Mouse (Mus musculus) mouse trophoblast stem cell (cell line): ENCODE data around the gene Hddc3.
"Not testable (repeated sequence)": the region's sequence is repeated elsewhere in the genome, so short reads cannot be mapped to it uniquely, and the experiment has no call there.

Experiments used
- in situ Hi-C, 2 experiments: fragments of 300-500 bp; cut with MseI, MboI; formaldehyde crosslinking; loops; 2 replicates in 1 of 2; 3 replicates in 1 of 2; pipeline ENCODE4 v1.15.1; 2025

Gene Hddc3

DNA sequence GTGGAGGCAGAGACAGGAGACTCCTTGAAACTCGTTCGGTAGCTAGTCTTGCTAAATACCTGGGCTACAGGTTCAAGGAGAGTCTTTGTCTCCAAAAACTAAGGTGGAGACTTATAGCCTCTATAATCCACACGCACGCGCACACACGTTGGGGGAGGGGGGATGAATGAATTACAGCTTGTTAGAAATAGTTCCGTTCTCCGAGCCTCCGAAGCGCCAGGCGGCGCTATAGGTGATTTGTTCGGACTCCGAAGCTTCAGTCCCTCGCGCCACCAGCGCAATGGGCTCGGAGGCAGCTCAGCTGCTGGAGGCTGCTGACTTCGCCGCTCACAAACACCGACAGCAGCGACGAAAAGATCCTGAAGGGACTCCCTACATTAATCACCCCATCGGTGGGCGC lies at the start of gene Hddc3:
Hddc3 (plus strand) TSS at position 247 of the 400 bp plus-strand sequence.
- in situ Hi-C loops, result loop anchor here (5.0 kb wide), 1 partner anchor 34 kb away; no protein-coding TSS in a partner anchor

DNA sequence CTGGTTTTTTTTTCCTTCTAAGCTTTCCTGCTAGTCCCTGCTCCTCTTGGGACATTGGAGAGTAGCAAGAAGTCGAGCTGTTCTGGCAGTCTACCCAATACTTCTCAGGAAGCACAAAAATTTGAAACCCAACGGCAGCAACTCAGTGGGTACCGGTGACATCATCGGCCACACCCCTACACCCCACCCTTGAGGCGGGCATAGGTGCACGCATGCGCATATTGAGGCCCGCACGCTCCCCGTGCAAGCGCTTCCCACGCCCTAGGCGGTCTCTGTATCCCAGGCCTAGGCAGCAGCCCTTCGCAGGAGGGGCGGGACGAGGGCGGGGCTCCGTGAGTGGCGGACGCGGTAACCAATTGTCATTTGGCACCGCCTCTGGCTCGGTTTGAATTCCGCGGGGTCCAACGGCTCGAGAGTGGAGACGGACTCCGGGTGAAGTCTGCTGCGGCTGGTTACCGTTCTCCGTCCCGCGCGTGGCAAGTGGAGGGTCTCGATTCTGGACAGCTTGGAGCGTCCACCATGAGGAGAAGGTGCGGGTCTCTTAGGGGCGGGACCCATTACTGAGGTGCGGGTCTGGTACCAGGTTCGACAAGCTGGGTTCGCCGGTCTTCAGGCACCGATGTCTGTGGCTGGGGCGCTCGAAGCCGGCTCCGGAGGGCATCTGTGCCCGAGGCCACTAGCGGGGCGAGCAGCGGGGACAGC lies 48.7 kb upstream of the Hddc3 start, which contains the start of gene Prc1:
Prc1 (plus strand) TSS at position 389 of the 702 bp plus-strand sequence.
- in situ Hi-C loops, result no loop called here

DNA sequence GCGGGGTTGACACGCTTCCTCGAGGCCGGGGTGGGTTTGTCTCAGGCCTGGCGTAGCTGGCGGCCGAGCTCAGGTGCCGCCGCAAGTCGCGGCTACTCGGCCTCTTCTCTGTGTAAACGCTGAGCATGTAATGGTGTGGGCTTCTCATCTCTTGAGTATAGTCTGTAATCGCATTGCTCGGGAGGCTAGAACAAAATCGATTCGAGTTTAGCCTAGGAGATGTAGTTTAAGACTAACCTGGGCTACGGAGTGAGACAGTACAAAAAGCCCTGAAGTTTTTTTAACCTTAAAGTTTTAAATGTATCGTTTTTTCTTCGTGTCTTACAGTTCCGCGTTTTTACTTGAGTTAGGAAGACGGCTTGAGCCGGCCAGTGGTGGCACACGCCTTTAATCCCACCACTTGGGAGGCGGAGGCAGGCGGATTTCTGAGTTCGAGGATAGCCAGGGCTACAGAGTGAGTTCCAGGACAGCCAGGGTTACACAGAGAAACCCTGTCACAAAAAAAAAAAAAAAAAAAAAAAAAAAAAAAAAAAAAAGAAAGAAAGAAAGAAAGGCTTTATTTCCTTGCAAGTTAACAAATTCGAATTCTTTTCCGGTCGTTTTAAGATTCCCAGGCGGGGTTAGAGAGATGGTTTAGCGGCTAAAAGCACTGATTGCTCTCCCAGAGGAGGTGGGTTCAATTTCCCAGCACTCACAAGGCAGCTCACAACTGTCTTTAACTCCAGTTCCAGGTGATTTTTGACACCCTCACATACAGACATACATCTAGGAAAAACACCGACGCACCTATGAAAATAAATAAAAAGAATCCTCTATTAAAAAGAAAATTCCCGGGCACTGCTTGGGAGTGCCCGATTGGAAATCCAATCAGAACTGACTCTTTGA lies 47.9 kb upstream of the Hddc3 start:
- in situ Hi-C loops, result no loop called here

DNA sequence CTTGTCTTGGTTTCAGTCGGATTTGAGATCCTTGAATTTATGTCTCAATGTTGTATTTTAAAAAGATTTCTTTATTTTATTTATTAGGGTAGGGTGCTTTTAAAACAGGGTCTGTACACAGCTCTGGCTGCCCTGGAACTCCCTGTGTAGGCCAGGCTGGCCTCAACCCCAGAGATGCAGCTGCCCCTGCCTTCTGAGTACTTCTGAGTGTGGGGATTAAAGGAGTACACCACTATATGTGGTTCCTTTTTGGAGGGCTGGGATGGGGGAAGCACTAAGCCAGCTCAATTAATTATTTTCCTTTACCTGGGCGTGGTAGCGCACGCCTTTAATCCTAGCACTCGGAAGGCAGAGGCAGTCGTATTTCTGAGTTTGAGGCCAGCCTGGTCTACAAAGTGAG lies 46.4 kb upstream of the Hddc3 start:
- in situ Hi-C loops, result no loop called here

DNA sequence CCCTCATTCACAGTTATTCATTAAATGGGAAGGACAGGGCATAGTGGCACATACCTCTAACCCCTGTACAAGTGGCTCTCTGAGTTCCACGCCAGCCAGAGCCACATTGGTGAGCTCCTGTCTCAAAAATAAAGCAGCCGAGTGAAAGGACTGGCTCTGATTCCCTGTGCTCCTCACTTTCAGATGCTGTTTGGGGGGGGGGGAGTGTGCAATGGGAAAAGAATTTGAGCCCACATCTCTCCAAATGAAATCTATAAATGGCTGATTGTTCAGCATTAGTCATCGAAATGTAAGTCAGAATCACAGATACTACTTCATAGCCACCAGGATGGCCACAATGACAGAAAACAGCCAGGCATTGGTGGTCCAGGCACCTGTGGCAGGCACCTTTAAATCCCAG lies 45.9 kb upstream of the Hddc3 start:
- in situ Hi-C loops, result no loop called here

DNA sequence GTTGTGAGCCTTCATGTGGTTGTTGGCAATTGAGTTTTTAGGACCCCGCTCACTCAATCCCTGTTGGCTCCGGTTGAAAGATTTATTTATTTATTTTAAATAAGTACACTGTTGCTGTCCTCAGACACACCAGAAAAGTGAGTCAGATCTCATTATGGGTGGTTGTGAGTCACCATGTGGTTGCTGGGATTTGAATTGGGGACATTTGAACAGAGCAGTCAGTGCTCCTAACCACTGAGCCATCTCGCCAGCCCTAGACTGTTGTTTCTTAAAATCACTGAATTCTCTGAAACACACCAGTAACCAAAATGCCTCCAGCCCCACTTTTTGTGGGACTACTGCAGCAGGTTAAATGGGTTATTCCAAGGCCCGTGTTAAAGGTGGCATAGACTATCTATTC lies 44.1 kb upstream of the Hddc3 start:
- in situ Hi-C loops, result no loop called here

- in situ Hi-C loops, result no loop called here
These were observed 43.3 kb upstream of the Hddc3 start for GRCm38 (mm10) chr7:80299568-80299967.

DNA sequence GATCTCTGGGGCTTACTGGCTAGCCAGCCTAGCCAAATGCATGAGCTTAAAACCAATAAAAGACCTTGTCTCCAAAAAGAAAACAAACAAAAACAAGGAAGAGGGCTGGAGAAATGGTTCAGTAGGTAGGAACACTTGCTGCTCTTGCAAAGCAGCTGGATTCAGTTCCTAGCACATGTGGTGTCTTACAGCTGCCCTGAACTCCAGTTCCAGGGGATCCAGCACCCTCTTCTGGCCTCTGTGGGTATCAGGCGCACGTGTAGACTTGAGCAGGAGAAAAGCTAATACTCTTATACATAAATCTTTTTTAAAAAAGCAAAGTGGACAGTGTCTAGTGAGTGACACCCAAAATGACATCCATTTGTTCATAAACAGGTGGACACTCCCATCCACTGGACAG lies 41.4 kb upstream of the Hddc3 start:
- in situ Hi-C loops, result no loop called here

DNA sequence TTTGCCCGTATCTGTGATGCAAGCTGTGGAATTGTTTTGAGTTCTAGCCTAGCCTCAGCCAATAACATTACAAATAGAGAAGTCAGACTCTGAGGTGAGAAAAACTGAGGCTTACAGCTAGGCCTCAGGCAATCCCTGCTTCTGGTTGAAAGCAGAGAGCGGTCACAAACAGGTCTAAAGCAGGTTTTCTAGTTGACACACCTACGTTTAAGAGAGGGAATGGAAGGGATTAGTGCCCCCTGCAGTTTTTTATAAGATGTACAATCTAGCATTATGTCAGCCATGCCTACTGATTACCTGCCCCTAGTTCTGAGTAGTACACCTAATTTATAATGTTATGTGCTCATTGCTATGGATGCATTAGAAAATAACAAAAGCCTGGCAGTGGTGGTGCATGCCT lies 35.1 kb upstream of the Hddc3 start:
- in situ Hi-C loops, result no loop called here

DNA sequence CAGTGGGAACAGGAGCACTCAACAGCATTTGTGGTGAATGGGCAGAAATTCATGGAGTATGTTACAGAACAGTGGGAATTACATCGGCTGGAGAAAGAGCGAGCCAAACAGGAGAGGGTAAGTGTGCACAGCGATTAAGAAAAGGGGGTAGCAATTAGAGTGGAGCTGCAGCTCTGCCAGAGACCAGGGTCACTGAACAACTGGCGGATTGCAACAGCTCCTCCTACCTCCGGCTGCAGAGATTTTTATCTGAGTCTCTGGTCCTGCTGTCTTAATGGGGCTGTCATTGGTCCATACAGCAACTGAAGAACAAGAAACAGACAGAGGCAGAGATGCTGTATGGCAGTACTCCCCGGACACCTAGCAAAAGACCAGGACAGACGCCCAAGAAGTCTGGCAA lies 32.1 kb upstream of the Hddc3 start:
- in situ Hi-C loops, result no loop called here

DNA sequence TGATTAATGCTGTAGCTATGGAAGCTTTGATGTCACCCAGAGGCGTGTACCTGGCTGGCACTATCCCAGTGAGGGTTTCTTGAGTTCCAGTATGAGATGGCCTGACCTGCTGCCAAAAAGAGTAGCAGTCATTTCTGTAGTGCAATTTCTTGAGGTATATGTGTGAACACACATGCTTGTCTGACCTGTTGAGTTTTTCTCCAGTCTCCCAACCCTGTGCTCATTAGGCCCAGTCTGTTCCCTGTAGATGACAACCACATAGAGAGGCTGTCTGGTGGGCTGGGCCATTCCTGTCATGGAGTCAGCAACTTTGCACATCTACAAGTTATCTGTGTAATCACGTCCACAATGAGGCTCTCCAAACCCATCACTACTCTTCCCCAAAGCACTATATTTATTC lies 27.2 kb upstream of the Hddc3 start:
- in situ Hi-C loops, result no loop called here

GRCm38 (mm10) chr7:80317439-80318115 lies 25.3 kb upstream of the Hddc3 start:
- in situ Hi-C loops, result no loop called here

DNA sequence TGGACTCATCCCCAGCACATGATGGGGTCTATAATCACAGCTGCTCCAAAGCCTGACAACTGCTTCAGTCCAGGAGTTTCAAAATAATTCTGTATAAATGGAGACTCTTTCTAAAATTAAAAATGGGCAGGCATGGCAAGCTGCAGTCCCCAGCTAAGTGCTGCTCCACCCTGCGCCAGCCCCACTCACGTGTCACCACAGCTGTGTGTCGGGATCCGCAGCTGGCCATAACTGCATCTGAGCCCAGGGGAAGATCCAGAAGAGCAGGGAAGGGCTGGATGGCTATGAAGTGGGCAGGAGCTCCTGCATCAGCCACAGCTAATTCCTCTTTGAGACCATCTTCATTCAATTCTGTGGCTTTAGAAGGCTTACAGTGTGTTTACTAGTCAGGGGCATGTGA lies 24.2 kb upstream of the Hddc3 start:
- in situ Hi-C loops, result no loop called here

- in situ Hi-C loops, result no loop called here
These were observed 22.9 kb upstream of the Hddc3 start for GRCm38 (mm10) chr7:80319846-80320496.

DNA sequence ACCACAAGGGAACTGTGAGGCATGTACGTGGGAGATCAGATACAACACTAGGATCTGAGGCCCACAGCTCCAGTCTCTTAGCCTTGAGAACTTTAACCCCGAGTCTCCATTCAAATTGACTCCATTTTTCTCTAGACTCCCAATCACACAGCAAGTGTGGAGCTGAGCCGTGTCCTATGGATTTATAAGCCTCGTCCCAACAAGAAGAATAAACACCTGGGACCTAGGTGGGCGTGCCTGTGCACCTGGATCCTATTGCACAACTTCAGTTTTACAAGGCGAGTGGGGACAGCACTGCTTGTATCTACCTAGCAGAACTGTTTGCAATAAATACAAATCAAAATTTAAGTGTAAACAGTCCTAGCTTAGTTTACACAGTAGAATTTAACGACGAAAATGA lies 19.6 kb upstream of the Hddc3 start:
- in situ Hi-C loops, result no loop called here

DNA sequence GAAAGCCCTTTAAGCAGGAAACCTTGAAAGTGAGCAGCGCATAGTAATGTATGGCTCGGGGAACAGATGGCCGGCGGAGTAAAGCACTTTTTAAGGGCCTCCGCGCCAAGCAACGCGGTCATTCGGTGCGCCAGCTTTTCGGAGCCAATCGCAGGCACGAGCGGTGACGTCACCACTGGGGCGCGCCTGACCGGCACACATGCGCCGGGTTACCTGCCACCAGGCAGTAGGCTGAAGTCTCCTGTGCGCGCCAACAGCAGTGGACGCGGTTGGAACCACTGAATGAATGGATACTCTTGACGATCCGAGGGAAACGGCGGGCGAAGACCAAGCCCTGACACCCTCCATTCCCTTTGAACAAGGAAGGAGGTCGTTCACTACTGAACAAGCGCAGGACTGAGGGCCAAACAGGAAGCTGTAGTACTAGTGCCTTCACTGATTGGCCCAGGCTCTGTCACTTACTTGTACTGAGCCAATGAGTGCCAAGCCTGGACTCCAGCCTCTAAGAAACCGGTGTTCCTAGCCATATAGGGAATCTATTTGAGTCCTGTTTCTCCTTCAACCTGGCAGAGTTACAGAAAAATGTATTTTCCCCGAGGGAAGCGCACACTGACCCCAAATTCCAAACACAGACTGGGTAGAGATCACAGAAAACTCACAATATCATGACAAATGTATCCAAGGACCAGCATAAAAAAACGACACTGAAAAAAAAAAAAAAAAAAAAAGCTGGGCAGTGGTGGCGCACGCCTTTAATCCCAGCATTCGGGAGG lies 18.7 kb upstream of the Hddc3 start, which contains the start of gene Rccd1:
Rccd1 (minus strand) TSS at position 412 of the 773 bp plus-strand sequence.
- in situ Hi-C loops, result no loop called here

DNA sequence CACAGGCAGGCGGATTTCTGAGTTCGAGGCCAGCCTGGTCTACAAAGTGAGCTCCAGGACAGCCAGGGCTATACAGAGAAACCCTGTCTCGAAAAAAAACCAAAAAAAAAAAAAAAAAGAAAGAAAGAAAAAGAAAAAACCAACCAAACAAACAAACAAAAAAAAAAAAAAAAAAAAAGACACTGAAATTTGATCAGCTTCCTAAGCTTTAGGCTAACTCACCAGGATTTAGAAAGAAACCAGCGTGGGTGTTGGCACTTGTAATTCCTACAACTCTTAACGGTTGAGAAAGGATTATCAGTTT lies 18.1 kb upstream of the Hddc3 start:
- in situ Hi-C loops, result not testable (repeated sequence)

DNA sequence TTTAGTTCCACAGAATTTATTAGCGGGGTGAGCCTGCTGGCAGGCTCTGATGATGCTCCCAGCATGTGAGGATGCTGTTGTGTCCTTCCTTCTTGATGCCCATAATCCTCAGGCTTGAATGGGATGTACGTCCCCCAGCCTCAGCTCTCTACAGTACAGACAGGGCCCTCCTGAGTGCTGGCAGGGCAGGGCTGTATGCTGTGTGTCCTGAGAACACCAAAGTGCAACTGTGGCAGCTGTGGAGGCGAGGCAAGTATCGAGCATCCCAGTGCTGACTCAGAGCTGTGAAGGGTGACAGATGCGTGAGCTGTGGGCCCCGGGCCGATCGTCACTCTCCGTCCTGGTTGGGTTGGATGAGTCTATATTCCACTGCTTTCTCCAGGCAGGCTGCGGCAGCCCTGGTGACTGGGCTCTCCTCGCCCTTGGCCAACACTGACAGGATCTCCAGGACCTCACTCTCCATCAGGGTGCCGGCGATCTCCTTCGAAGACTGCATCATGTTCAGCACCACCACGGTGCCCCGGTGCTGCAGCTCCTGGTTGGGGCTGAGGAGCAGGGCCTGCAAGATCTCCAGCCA lies 17.5 kb upstream of the Hddc3 start:
- in situ Hi-C loops, result no loop called here

- in situ Hi-C loops, result no loop called here
These were observed 16.8 kb upstream of the Hddc3 start for GRCm38 (mm10) chr7:80326076-80326475.

DNA sequence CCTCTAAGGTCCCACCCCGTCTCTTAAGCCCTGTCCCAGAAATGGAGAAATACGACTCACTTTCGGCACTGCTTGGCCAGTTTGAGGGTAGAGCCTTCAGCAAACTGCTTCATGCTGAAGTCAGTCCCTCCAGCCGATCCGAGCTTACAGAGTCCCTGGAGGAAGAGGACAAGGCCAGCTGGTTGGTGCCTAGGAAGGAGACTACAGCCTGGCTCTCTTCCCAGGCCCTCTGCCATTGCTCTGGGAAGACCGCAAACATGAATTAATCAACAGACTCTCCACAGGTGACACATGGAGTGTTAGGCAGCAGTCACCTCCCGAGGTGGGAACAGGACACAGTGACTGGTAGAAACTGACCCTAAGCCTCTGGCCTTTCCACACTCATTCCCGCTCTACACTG lies 12.6 kb upstream of the Hddc3 start:
- in situ Hi-C loops, result no loop called here

- in situ Hi-C loops, result no loop called here
These were observed 11.5 kb upstream of the Hddc3 start for GRCm38 (mm10) chr7:80331433-80331832.
